Mouse (Mus musculus): Measurements from ENCODE around the gene Rragd. TPM values are rescaled to one million over a fixed set of nuclear protein-coding genes. Genes with fewer than 3 reads are reported as not detected.

The Rragd gene
- polyA plus RNA-seq, 1 experiment from 2014 or later: 35.8 TPM

GRCm38 (mm10) chr4:33067826-33068225, 85.0 kb downstream of the Rragd start:
- H3K4me2 ChIP-seq (replicated peaks): no peak overlapping the region
- DNase-seq (ENCODE audit: low spot score) (no peak), ATAC-seq (ENCODE audit: low FRiP score) (no peak)
- H3K9me3 ChIP-seq (ENCODE audit: control insufficient read depth, low read length): no peaks in the 10 kb centered on the region
- H3K36me3 ChIP-seq (replicated peaks; ENCODE audit: control insufficient read depth, insufficient read depth): no peaks in the 10 kb centered on the region
- H3K9ac ChIP-seq: no peak overlapping the region
- no peak overlapping the region for H3K27ac ChIP-seq
- WGBS: 92% methylated on average over 6 of the region's 6 CpGs
- no peak overlapping the region for H3K4me3 ChIP-seq (replicated peaks; ENCODE audit: low read length)
- H3K27me3 ChIP-seq (ENCODE audit: control insufficient read depth, insufficient read depth, low read length): no peaks in the 10 kb centered on the region
- no peaks in the 10 kb centered on the region for H3K4me1 ChIP-seq (replicated peaks; ENCODE audit: control insufficient read depth, insufficient read depth, low read length)

- Histone ChIP-seq H3K27ac (no peak overlapping the region), H3K4me3 (replicated peaks; ENCODE audit: low read length) (no peak overlapping the region), H3K27me3 (ENCODE audit: control insufficient read depth, insufficient read depth, low read length) (no peaks in the 10 kb centered on the region), H3K9ac (no peak overlapping the region), H3K4me2 (replicated peaks) (no peak overlapping the region), H3K4me1 (replicated peaks; ENCODE audit: control insufficient read depth, insufficient read depth, low read length) (no peaks in the 10 kb centered on the region), H3K9me3 (ENCODE audit: control insufficient read depth, low read length) (no peaks in the 10 kb centered on the region), H3K36me3 (replicated peaks; ENCODE audit: control insufficient read depth, insufficient read depth) (no peaks in the 10 kb centered on the region)
- ATAC-seq (ENCODE audit: low FRiP score) (no peak), DNase-seq (ENCODE audit: low spot score) (no peak)
- whole genome bisulfite sequencing: 73% methylated on average over 6 of the region's 6 CpGs
These were observed 86.1 kb downstream of the Rragd start for GRCm38 (mm10) chr4:33068894-33069293.

- H3K9ac ChIP-seq: no peak overlapping the region
- H3K27me3 ChIP-seq (ENCODE audit: control insufficient read depth, insufficient read depth, low read length): no peaks in the 10 kb centered on the region
- WGBS: 93% methylated on average over 6 of the region's 6 CpGs
- no peak overlapping the region for H3K4me3 ChIP-seq (replicated peaks; ENCODE audit: low read length)
- H3K4me1 ChIP-seq (replicated peaks; ENCODE audit: control insufficient read depth, insufficient read depth, low read length): no peaks in the 10 kb centered on the region
- DNase-seq (ENCODE audit: low spot score): no peak
- no peaks in the 10 kb centered on the region for H3K9me3 ChIP-seq (ENCODE audit: control insufficient read depth, low read length)
- H3K4me2 ChIP-seq (replicated peaks): no peak overlapping the region
- H3K36me3 ChIP-seq (replicated peaks; ENCODE audit: control insufficient read depth, insufficient read depth): no peaks in the 10 kb centered on the region
- no peak overlapping the region for H3K27ac ChIP-seq
- no peak for ATAC-seq (ENCODE audit: low FRiP score)
These were observed 87.5 kb downstream of the Rragd start for GRCm38 (mm10) chr4:33070326-33070725.

DNA sequence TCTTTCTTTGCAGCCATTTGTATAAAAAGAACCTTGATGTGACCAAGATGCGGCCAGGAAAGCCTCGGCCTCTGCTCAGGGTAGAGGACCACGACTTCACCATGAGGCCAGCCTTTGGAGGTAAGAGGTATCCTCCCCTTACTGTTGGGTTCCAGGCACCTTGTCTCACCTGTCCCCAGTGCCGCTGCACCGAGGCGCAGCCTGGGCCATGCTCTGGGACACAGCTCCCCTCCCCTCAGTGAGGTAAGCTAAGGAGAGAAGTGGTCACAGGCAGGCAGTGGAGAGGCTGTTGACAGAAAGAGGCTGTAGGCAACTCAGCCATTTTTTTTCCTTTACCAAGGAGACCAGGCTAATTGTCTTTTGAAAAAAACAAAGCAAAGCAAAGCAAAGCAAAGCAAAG, 88.5 kb downstream of the Rragd start:
- Histone ChIP-seq H3K9me3 (ENCODE audit: control insufficient read depth, low read length) (no peaks in the 10 kb centered on the region), H3K36me3 (replicated peaks; ENCODE audit: control insufficient read depth, insufficient read depth) (no peaks in the 10 kb centered on the region), H3K9ac (no peak overlapping the region), H3K27ac (no peak overlapping the region), H3K27me3 (ENCODE audit: control insufficient read depth, insufficient read depth, low read length) (no peaks in the 10 kb centered on the region), H3K4me3 (replicated peaks; ENCODE audit: low read length) (no peak overlapping the region), H3K4me2 (replicated peaks) (no peak overlapping the region), H3K4me1 (replicated peaks; ENCODE audit: control insufficient read depth, insufficient read depth, low read length) (no peaks in the 10 kb centered on the region)
- no peak for ATAC-seq (ENCODE audit: low FRiP score)
- WGBS: 95% methylated on average over 6 of the region's 6 CpGs
- no peak for DNase-seq (ENCODE audit: low spot score)

Other genes with a start within 250 kb of the Rragd start
- 100 and 120 TPM in 2 replicates for gene Lyrm2, start 182.8 kb upstream of the Rragd start, polyA plus RNA-seq (2014; fragmentation: Nextera tagmentation; extraction: Ambion mirVana)
- gene Ankrd6, start 32.2 kb upstream of the Rragd start, polyA plus RNA-seq (2014; fragmentation: Nextera tagmentation; extraction: Ambion mirVana): 23.0 and 24.7 TPM in 2 replicates
- gene Ube2j1, start 48.4 kb downstream of the Rragd start, polyA plus RNA-seq (2014; fragmentation: Nextera tagmentation; extraction: Ambion mirVana): 78.3 and 89.3 TPM in 2 replicates
- 0.50 and 0.94 TPM in 2 replicates for gene Gabrr2, start 80.0 kb downstream of the Rragd start, polyA plus RNA-seq (2014; fragmentation: Nextera tagmentation; extraction: Ambion mirVana)
- 0.23 and 0.24 TPM in 2 replicates for gene Gabrr1, start 149.5 kb downstream of the Rragd start, polyA plus RNA-seq (2014; fragmentation: Nextera tagmentation; extraction: Ambion mirVana)
- 2.1 and 2.3 TPM in 2 replicates for gene Pm20d2, start 206.7 kb downstream of the Rragd start, polyA plus RNA-seq (2014; fragmentation: Nextera tagmentation; extraction: Ambion mirVana)
- 68.5 and 80.0 TPM in 2 replicates for gene Srsf12, start 226.0 kb downstream of the Rragd start, polyA plus RNA-seq (2014; fragmentation: Nextera tagmentation; extraction: Ambion mirVana)

Measured in hindbrain, embryonic 14.5 days (tissue).